Mouse (Mus musculus) frontal cortex, adult (tissue): ENCODE results near the gene Supt3.

ENCODE experiments used
- ATAC-seq: cut with Nextera tagmentation; 2 replicates; pipeline ENCODE4 v1.9.2; 2017; ENCODE audit warnings: mild to moderate bottlenecking, moderate library complexity, mixed read lengths; ENCODE audit not compliant: low TSS enrichment

Gene Supt3

GRCm38 (mm10) chr17:44963051-44963798, 186.3 kb downstream of the Supt3 start:
- peak; percentile 72 for ATAC-seq

GRCm38 (mm10) chr17:44967186-44967585, 190.2 kb downstream of the Supt3 start:
- ATAC-seq, result peak; percentile 82

GRCm38 (mm10) chr17:44970255-44970654, 193.3 kb downstream of the Supt3 start:
- ATAC-seq, result no peak

- no peak for ATAC-seq
Measured at GRCm38 (mm10) chr17:44973489-44973888, 196.5 kb downstream of the Supt3 start.

DNA sequence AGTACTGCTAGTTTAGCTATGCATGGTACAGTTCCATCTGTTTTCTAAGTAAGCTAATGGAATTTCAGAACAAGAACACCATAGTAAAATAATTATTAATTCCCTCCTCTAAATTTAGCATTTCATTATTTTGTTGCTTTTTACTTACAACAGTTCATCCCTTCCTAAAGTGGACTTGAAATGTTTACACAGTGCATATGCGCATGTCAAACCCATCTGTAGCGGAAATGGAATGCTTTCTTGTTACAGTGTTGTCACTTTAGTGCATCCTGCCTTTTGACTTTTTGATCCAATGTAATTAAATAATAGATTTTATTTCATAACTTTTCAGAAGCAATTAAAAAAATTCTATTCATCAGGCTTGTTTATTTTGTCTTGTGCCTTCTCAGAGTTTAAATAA, 200.7 kb downstream of the Supt3 start:
- no peak for ATAC-seq

DNA sequence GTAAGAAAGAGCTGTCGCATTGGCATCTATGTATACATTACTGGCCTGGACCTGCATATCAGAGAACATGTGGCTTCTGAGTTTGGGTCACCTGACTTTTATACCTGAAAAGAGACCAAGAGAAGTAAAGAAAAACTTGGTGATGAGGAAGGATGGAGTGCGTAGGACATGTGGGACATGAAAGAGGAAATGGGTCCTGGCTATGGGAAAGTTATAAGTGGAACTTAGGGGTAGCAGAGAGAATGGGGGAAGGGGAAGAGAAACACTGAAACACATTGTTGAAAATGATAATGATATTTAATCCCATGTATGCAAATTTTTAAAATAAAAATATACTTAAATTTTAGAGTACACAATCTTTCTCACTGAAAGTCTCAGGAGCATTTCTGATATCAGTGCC, 211.0 kb downstream of the Supt3 start:
- no peak for ATAC-seq

DNA sequence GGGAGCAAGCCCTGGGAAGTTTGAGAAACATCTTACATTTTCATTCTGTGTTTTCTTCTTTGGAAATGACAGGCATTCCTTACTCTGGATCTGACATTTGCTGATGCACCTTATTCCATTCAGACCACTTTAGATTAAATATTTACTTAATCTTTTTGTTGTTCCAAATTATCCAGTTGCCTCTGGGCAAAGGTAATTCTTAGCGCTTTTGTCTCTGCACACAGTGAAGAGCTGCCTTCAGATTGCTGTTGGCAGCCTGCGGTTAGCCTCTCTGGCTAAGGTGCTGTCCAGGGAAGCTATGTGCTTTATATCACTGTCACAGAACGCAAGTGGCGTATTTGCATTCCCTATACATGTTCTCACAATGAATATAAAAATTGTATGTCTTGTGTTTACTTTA, 226.4 kb downstream of the Supt3 start:
- ATAC-seq, result no peak

- no peak for ATAC-seq
Measured at GRCm38 (mm10) chr17:45004477-45005170, 227.7 kb downstream of the Supt3 start.

GRCm38 (mm10) chr17:45007461-45007860, 230.5 kb downstream of the Supt3 start:
- ATAC-seq, result no peak

DNA sequence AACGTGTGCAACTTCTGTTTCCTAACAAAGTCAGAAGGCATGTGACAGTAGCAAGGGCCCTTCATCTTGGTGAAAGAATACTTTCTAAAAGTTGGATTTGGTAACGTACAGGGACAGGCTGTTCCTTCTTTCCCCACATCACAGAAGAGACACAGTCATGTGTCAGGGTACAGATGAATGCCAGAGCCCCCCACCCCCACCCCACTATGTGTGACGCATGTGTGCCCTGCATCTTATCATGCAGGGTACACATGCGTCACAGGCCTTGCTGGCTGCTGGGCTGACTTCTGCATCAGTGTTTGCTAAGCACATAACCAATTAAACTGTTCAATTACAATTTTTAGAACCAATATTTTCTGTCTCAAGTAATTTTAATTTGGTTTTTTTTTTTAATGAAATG, 231.7 kb downstream of the Supt3 start:
- no peak for ATAC-seq

- ATAC-seq, result no peak
Measured at GRCm38 (mm10) chr17:45010409-45010808, 233.5 kb downstream of the Supt3 start.

GRCm38 (mm10) chr17:45016746-45017145, 239.8 kb downstream of the Supt3 start:
- no peak for ATAC-seq

- no peak for ATAC-seq
Measured at GRCm38 (mm10) chr17:45020155-45020930, 243.4 kb downstream of the Supt3 start.

DNA sequence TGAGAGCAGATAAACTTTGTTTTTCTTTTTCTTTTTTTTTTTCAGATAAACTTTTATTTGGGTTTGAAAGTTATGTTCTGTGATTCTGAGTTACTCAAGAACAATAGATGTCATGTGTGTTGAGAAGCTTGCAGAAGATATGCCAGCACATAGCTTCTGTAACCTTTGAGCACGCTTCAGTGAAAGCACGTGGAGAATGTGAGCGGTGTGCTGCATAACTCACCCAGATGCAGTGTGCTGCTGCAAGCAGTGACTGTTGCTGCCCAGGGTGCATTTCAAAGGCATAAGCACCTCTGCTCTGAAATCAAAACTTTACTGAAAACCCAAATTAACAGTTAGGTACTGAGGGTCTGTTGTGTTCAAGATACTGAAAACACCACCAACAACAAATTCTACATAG, 251.5 kb downstream of the Supt3 start:
- no peak for ATAC-seq

- no peak for ATAC-seq
Measured at GRCm38 (mm10) chr17:45029106-45029505, 252.2 kb downstream of the Supt3 start.

DNA sequence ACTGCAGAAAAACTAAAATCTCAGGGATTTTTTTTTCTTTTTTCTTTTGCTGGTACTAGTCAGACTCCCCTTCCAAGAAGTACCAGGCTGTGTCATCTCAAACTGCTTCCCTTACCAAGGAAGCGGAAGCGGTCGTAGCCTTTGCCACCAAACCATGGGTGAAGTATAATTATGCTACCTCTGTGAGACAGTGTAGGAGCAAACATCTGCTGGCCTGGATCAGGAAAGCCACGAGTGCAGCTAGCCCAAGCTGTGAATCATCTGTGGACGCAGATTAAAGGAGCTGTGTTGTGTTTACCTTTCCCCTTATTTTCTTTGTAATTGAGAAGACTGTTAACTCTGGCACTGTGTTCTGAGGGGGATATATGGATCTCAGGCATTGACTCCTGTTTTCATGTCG, 255.3 kb downstream of the Supt3 start:
- no peak for ATAC-seq

DNA sequence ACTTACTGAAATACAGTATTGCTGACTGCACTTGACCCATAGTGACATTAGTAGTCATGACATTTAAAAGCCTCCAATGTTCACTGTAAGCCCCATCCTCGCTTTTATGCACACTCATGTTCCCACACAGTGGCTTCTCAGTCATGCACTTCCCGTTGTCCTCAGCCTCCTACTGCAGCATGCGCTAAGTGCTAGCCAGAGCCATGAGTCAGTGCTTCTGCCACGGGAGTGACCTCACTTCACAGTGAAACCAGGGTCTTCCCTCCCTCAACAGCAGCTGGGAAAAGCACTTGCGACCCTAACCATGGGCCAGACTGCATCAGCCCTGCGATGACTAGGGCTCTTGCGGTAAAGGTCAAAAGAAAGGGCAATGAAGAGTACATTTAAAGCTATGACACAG, 256.7 kb downstream of the Supt3 start:
- ATAC-seq, result no peak

- ATAC-seq, result no peak
Measured at GRCm38 (mm10) chr17:45041084-45041483, 264.1 kb downstream of the Supt3 start.

- ATAC-seq, result no peak
Measured at GRCm38 (mm10) chr17:45045804-45046203, 268.9 kb downstream of the Supt3 start.

DNA sequence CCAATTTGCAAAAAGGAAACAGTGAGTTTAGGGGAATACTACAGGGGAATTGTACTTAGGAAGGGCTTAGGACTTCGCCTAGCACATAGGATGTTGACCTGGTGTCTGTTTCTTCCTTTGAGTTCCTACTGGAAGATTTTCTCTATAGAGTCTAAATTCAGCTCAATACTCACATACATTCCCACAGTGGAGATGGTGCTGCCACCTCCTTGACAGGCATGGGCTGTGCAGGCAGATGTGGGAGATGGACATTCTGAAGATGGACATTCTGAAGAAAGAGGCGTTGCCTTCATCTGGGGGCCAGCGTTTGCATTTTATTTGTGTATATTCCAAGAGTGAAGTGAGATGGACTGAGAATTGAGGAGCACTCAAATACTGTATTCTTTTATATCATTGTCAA, 269.6 kb downstream of the Supt3 start:
- no peak for ATAC-seq

DNA sequence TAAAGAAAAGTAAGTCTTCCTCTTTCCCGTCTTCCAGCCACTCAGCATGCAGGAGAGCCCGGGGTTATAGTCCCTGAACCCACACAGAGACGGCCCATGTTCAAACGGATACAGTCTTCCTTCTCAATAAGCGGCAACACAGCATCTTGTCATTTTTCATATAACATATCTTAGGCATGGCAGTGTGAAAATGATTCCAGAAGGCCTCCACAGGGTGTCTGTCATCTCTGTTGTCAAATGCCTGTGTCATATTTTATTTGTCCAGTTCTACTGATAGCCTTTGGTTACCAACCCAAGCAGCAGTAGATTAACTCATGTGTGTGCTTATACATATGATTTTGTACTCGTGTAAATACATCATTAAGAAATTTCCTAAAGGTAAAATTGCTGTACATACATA, 270.3 kb downstream of the Supt3 start:
- ATAC-seq, result no peak

DNA sequence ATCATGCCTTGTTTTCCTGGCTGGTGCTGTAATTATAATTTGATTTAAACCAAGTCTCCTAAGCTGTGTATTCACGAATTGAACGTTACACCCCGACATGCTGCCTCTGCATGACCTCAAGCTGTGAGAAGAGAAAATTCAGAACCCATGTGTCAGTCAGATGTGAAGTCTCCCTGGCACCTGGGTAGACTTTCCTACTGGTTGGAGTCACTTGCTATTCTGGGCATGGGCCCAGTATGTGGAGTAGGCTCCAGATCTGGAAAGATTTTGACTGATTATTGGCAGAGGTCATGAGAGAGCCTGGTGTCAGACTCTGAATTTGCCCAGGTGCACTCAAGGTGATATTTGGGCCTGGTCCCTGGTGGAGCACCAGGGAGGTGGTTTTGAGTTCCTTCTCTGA, 275.0 kb downstream of the Supt3 start:
- no peak for ATAC-seq

DNA sequence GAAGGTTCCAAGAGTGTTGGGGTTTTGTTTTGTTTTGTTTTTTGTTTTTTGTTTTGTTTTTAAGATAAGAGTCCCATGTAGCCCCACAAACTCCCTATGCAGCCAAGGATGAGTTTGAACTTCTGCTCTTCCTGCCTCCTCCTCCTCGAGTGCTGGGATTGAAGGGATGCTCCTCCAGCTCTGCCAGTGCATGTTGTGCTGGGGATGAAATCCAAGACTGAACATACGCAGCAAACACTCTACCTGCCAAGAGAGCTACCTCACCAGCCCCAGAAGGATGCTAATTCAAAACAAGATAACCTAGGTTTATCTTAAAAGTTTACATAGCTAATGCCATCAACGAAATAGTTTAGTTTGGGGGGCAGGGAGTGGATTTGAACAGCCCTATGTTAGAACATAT, 276.4 kb downstream of the Supt3 start:
- no peak for ATAC-seq
